Mouse (Mus musculus): ENCODE measurements around the gene Depp1.

Gene Depp1

GRCm38 (mm10) chr6:116651437-116652118 is 1.2 kb downstream of the Depp1 start:
- no peak for DNase-seq

DNA sequence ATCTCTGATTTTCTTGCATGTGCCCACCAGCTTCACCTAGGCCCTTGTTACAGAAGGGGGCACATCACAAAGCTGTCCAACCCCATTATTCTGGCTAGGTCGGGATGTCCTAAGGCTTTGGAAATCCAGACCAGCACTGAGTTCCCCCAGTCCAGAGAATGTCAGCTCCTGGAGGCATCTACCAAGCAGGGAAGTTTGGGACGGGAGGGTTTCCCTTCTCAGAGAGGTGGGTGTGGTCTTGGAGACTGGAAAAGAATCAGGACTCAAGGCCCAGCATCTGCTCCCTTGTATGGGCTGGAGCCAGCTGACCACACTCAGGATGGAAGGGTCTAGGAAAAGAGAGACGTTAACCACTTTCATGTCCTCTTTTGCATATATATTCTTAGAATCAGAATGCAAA is 2.8 kb downstream of the Depp1 start:
- DNase-seq = no peak

- DNase-seq = peak in 1 of 2 experiments; percentile 63
These were observed 3.5 kb downstream of the Depp1 start for GRCm38 (mm10) chr6:116653684-116654454.

DNA sequence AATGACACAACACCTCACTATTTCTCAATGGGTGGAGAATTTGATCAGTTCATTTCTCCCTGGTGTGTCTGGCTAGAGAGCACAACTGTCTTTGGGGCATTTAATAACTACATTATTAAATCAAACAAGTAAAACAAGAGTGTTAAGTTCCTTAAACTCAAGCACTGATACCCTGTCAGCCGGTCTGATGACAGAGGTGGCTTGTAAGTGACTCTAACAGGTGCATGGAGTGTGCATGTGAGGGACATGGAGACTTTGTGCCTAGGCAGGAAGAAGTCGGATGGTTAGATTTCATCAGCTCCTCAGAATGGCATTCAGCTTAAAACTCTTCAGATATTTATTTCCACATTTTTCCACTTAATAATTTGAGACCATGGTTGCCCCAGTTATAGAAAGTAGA is 13.0 kb downstream of the Depp1 start:
- DNase-seq = no peak

DNA sequence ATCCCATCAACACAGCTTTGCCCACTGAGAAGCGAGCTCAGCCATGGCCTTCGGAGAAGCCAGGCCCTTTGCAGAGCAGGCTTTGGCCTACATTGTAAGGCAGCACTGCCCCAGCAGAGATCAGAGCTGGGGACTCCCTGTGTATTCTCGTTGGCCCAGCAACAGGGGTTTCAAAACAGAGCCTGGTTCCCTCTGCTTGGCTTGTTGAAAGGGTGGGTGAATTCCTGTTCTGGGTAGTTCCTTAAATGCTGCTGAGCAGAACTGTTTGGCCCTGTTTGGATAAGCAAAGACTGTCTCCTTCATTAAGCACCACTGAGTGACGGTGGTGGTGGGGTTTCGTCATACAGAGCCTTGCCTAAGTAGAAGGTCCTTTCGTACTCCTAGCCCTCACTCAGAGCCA is 13.6 kb downstream of the Depp1 start:
- DNase-seq = no peak

DNA sequence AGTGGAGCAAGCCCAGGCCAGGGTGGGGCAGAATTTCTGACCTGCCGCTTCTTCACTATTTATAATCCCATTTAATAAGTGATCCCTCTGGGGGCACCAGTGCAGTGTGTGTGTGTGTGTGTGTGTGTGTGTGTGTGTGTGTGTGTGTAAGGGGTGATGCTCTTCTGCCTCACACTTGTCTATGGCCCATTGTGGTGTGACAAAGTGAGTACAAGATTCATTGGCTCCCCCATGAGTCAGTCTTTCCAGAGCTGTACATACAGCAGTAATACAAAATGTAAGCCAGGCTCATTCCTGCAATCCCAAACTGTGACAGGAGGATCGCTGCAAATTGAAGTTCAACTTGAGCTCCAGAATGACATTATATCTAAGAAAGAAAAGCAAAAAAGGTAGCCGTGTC is 14.4 kb downstream of the Depp1 start:
- DNase-seq = no peak

DNA sequence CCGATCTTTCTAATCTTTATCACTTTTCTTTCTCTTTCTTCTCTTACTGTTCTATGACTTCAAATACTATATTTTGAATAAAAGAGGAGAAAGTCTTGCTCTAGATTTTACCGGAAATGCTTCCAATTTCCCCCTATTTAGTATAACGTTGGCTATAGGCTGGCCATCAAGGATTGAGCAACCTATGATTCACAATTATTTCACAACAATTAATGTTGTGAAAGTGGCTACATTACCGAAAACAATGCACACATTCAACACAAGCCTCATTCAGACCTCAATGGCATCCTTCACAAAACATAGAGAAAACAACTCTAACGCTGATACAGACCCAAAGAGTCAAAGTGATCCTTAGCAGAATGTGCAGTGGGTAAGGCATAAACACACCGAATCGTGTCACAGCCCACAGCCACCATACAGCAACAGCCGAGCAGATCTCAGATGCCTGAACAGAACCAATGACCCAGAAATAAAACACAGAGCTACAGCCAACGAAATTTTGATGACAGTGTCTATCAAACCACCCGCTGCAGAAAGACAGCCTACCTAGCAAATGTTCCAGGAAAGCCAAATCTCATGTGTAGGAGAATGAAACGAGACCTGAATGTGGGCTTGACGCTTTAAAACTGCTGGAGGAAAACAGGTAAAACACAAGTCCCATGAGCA is 15.8 kb downstream of the Depp1 start:
- no peak for DNase-seq

- DNase-seq = no peak
These were observed 16.5 kb downstream of the Depp1 start for GRCm38 (mm10) chr6:116666892-116667291.

- no peak for DNase-seq
These were observed 17.0 kb downstream of the Depp1 start for GRCm38 (mm10) chr6:116667382-116667781.

GRCm38 (mm10) chr6:116668682-116669470 is 18.5 kb downstream of the Depp1 start:
- DNase-seq = no peak

GRCm38 (mm10) chr6:116670144-116670543 is 19.7 kb downstream of the Depp1 start:
- DNase-seq = no peak

DNA sequence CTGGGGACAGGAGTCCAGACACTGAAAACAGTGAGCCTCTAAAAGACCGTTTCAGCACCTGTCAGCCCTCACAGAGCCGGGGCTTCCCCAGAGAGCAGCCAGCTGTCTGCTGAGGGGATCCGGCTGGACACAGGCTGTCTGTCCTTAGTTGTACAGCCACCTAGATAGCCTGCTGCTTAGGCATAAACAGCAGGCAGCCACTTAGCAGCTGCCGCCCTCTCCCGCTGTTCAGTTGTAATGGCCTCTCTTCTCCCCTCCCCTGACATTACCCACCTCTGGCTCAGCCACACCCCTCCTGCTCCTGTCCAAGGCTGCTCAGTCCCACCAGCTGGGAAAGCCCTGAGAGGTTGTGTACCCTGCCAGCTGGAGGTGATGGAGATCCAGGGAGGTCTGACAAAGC is 20.6 kb downstream of the Depp1 start:
- no peak for DNase-seq

DNA sequence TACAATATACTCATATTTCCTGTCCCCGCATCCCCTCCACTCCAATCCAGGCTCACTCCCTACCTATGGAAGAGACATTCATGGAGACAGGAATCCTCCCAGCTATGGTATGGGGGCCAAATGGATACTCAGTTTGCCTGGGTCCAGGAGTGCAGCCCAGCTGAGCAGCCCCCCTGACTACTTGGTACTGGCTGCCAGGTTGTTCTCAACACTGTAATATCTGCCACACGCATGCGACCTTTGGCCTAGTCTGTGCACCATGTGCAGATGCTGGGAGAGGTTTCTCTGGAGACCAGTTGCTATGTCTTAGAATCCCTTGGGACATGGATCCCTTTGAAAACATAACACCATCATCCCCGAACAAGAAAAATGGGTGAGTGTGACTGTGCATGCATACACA is 21.4 kb downstream of the Depp1 start:
- DNase-seq = no peak

DNA sequence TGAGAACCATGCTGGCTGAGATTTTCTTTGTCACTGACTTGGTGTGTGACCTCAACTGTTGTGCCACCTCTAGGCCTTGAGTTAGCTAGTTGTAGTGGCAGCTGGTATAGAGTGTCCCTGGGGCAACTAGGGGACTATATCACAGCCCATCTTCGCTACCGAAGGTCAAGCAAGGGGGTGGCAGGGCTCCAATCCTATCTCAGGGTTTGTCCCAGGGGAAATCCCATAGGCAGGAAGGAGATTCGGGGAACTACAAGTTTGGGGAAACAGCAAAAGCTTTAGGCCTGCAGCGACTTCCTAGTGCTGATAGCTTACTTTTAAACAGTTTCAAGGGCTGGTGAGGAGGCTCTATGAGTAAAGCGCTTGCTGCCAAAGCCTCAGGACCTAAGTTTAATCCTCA is 21.9 kb downstream of the Depp1 start:
- no peak for DNase-seq

DNA sequence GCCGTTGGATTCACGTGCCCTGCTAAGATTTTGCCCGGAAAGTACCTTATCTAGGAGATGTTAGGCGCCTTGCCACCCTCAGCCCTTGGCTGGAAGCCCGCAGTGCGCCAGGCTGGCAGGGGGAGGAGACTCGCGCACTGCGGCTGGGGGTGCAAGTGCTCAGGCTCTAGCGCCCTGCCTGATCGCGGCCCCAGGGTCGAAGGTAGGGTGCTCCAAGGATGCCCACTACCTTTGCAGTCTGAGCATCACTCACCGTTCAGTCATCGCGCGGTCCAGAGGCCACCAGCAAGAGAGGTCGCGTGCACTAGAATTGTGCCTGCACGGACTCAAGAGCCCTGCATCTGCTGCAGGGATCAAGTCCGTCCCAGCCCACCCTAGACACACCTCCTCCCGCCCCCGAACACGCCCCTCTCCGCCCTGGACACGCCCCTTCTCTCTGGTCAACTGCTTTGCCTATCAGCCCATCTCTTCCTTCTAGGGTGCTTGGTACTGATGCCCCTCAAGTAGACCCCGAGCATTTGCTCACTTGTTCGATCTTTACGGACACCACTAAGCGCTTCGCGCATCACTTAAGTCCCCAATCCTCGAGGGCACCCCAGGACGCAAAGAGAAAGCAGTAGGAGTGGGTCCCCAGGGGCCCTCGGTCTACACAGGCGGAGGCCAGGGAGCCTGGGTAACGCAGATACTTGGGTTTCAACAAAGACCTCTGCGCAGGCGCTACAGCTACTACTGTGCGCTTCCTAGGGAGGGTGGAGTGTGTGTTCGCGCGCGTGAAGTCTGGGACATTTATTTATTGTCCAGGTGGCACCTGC is 23.3 kb downstream of the Depp1 start, which contains the start of gene Rassf4:
TSS of gene Rassf4 (minus strand) at position 482 of the 812 bp plus-strand sequence.
- DNase-seq = peak; percentile 92 to 94

DNA sequence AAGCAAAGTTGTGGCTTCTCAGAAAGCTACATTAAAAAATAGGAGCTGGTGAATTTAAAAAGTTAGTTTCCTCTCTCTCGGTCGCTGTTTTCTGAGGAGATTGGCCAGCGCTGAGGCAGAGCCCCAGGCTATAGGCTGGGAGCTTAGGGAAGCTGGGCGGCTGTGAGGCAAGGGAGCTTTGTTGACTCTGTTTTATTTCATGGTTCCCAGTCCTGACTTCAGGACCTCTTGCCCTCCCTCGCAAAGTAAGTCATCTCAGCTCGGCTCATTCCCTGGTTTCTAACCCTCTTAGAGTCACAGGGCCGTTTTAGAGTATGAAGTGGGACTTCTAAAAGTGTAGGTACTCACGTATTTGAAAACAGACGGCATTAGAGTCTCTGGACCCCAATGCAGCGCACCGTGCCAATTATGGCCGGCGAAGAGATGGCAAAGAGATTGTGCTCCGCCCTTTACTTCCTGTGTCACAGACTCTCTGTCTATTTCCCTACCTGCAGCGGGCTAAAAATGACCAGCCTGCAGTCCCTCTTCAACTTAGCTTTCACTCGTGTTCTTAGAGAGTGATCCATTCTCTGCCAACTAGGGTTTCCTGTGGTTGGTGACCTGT is 24.0 kb downstream of the Depp1 start:
- peak in 1 of 2 experiments; percentile 26 for DNase-seq

DNA sequence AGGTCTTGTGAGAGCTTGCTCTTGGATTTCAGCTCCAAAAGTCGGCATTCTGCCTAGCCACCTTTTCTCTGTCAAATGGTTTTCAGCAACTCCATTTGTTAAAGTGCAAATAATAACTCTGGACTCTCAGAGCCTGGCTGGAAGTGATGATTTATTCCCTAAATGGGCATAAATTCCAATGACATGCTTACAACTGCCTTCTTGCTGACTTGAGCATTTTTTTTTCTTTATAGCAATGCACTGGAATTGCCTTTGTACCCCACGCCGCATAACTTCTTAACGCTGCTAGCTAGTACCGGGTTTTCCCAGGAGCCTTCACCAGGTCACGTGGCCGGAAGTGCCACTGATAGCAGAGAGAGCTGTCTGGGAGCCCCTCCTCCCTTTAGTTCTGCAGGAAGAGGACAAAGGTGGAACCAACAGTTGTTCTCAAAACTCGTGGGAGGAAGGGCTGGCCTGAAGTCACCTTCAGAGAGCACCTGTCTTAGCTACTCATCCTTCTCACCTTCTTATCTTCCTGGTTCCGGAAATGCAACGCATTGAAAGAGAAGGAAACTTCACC is 26.0 kb downstream of the Depp1 start:
- DNase-seq = peak in 1 of 2 experiments; percentile 42

DNA sequence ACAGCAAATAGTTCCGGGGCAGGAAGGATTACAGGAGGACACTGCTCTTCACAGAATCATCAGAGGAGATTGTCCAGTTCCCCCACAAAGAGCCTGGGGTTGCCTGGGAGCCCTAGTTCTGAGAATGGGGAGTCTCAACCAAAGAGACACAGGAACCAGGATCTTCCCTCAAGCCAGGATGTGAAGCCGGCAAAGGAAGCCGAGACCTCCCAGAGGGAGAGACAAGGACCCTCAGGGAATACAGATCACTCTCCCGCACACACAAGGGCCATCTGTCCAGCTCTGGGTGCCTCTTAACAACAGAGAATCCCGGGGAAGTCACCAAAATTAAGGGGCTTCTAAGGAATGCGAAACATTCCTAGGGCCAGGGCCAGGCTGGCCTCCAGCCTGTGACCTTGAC is 26.9 kb downstream of the Depp1 start:
- DNase-seq = no peak

DNA sequence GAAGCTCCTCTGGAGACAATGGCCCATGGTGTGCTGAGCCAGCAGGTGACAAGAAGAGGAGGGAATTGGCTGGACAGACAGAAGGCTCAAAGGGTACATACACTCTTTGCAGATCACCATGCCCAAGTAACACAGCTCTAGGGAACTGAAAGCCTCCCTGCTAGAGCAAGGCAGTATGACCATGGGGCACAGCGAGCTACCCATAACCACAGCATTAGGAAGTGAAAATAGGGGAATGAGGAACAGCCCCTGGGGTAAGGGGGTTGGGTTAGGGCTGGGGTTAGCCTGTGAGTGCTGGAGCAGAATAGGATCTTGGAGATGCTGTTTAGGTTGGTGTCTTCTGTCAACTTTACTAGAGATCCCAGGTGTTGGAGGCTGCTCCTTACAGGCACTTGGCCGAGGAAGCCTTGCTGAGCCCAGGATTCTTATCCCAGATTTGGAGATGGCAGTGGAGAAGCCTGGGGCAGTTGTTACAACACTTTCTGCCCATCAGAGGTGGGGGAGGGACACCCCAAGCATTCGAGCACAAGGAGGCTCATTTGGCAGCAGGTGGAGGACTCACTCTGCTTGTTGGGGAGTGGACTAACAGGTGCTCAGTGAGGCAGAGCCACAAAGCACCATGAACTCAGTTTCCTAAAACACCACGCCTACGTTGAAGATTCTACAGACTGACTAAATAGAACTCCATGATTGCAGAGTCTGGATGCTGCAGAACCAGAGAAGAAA is 29.3 kb downstream of the Depp1 start:
- DNase-seq = peak in 1 of 2 experiments; percentile 55

DNA sequence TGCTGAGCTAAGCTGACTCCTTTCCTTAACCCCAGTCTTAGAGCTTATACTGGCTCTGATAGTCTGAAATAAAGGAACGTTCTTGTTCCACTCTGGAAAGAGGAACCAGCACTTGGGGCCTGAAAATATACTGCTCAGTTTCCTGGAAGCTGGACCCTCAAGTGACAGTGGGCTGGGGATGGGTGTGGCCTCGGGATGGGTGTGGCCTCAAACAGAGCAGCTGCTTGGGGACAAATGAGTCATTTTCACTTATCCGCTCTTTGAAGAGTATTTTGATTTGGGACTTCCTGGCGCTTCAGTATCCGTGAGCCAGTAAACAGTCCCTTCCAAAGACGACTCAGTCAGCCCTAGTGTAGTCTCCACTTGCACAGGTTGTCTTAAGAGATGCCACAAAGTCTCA is 31.9 kb downstream of the Depp1 start:
- peak; percentile 67 to 69 for DNase-seq

GRCm38 (mm10) chr6:116693639-116694038 is 43.2 kb downstream of the Depp1 start:
- DNase-seq = no peak
